Mouse (Mus musculus) right cerebral cortex, postnatal 4 days (tissue): ENCODE data around the gene Ano9.

ENCODE experiments used
- DNase-seq: peaks from one replicate; pipeline ENCODE4 v3.0.0-alpha.2; 2022

Ano9 gene

DNA sequence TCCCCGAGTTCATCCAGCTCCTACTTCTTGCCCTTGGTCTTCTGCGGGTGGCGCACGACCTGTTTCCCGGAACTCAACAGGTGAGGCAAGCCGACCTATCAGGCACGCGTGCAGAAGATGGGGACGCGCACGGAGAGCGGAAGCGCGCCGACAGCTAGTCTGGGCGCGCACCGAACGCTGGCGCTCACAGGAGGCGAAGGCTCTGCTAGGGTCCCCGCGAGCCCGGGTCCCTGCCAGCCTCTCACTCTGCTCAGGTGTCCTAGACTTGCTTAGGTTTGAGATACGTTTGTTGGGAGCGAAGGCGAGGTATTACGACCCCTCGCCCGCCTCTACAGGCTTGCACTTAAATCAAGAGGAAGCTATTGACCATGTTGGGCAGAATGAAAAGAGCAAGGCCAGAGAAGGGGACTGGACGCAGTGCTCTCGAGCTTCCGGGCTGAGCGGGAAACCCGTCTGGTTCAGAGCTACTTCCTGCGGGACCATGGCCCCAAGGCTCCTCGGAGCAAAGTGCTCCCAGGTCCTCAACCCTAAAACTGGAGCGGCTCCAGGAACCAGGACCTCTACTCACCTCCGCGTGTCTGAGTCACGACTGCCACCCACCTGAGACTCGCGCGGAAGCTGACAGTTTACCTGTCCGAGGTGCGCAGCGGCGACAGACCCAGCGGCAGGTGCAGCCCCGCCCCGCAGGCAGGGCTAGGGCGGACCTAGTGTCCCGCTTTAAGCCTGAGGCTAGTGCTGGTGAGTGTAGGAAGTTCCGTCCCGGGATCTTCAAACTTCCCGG lies 17.5 kb downstream of the Ano9 start, which contains the start of gene Sigirr:
Gene Sigirr (minus strand): TSS at position 662 of the 781 bp plus-strand sequence.
- DNase-seq, result peak; percentile 52

DNA sequence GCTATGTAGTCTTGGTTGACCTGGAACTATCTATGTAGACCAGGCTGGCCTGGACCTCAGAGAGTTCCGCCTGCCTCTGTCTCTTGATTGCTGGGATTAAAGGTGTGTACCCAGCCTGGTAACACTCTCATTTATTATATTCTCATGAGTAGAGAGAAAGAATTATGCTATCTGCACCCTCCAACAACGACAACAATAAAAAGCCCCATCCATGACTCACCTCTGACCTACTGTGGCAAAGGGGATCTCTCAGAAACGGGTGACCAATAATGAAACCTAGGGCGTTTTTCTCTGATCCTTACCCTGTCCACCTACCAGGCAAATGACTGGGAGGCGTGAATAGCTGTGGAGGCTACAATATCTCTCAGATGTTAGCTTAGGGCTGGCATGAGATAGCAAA lies 20.4 kb downstream of the Ano9 start:
- DNase-seq, result no peak

DNA sequence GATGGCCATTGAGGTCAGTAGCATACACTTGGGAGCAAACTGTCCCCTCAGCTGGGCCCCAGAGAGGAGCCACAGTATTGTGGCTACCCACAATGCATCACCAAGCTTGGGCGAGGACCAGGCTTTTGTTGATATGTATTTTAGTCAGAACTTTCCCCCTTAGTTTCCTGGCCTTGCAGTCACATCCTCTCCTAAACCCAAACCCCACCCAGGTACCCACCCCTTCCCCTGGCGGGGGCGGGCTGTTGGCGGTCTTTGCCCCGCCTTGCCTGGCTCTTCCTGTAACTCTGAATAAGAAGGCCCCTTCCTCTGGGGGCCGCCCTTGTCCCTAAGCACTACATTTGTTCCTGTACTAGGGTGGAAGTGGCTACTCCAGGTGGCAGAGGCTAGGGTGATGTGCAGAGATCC lies 21.0 kb downstream of the Ano9 start:
- DNase-seq, result no peak

DNA sequence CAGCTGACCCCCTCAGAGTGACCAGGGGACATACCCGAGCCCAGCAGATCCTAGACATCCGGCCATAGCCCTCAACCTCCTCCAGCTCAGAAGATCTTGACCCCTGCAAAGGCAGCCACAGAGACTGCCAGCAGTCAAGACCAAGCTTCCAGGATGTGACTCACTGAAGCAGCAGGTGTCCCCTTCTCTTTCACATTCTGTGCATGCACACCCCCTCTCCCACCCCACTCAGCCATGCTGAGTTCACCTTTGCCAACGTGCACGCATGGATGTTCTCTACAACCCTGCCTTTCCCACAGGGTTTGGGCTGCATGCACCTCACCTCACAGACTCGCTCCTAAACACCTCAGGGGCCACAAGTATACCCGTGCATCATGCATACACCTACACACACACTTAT lies 21.6 kb downstream of the Ano9 start:
- no peak for DNase-seq

DNA sequence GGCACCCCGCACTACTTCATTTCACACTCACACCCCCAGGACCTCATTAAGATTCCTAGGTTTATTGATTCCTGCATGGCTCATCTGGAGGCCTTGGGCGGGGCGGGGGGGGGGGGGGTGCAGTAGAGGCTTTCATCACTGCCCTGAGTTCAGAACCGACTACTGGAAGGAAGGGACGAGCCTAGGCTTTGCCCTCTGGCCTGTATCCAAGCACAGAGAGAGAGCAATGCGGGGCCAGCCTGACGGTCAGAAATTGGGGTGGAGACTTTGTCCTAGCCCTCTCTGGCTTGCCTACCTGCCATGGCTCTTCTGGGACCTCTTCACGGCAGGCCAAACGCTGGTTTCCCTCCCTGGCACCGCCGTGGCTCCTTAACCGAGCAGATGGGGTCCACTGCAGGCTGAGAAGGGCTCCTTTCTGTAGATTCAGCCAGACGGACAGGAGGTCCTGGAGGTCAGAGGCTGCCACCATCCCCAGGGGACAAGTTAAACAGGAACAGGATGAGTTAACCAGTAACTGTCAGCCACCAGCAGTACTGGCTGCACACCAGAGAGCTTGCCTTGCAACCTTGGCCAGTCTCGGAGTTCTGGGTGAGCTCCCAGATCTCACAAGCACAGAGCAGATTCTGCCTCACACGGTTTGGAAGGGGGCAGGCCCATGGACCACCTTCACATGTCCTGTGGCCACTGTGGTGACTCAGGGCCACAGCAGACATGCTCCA lies 23.0 kb downstream of the Ano9 start:
- DNase-seq, result no peak

DNA sequence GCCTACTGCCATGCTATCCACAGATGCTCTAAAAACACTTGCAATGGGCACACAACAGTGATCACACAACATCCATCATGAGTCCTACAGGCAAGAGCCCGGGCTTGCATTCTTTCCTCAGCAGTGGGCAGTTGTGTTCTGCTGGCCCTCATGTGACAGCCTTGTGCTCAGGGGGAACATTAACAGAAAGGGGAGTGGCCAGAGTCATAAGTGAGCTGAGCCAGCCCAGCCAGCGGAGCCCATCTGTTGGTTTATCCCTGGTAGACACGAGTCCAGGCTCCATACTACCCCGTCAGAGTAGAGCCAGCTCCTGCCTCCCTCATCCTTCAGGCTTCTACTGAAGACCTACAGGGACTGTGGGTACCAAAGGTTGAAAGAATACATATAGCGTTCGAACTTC lies 23.7 kb downstream of the Ano9 start:
- DNase-seq, result no peak

DNA sequence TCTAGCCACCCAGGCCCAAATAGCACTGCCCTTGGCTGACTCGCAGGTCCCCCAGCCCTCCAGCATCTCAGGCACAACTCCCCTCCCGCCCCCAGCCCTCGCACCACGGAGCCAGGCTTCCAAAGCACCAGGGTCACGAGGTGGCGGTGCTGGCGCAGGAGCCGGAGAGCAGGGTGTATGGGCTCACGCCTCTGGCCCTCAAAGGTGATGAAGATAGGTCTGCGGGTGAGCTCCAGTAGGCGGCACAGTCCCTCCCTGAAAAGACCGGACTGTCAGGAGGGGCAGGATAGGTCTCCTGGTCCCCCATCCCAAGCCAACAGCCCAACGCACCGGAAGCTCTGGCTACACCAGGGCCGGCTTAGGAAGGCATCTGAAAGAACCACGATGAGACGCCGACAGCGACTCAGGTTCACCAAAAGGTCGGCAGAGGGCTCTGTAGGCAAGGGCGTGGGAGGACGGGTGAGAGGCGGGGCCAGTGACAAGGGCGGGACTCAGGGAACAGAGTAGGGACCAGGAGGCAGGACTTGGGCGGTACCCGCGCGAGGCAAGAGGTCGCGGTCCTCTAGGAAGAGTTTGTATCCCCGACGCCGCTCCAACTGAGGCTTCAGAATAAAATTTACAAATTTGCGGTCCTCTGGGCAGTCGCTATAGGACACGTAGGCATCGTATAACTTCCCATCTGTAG lies 25.4 kb downstream of the Ano9 start:
- no peak for DNase-seq

DNA sequence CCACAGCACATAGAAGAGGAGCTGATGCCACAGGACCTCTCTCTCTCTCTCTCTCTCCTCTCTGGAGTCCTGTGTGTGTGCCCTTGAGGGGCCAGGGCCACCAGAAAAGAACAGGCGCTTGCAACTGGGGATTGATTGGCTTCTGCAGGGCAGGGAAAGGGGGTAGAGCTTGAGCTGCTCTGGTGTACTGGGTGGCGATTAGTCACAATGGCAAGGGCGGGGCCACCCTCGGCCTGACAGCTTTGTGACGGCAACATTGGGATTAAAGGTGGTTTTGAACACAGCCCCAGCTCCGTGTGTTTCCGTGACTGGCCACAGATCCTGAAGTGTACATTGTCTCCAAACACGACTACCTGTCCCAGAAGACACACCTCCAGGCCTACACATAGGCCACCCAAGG lies 27.4 kb downstream of the Ano9 start:
- no peak for DNase-seq

DNA sequence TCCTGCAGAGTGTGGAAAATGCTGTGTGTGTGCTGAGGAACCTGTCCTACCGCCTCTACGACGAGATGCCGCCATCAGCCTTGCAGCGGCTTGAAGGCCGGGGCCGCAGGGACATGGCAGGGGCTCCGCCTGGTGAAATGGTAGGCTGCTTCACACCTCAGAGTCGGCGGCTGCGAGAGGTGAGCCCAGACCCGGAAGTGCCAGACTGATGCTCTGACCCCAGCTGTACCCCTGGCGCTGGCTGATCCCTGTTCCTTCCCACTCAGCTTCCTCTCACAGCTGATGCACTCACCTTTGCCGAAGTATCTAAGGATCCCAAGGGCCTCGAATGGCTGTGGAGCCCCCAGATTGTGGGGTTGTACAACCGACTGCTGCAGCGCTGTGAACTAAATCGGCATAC lies 29.1 kb downstream of the Ano9 start:
- no peak for DNase-seq

DNA sequence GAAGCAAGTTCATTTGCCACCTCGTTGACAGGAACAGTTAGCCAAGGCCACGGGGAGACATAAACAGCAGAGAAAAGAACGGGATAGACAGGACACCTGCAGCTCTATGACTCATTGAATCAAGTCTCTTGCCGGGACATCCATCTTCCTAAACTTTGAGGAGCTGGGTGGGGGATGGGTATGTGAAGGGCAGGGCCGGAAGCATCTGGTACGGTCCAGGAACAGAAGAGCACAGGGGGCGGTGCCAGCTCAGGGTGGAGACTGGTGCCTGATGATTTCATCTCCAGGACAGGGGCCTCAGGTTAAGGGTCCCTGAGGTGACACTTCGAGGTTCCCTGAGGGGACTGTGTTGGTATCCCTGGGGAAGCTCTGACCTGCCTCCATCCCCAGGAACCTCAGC lies 29.7 kb downstream of the Ano9 start:
- no peak for DNase-seq

DNA sequence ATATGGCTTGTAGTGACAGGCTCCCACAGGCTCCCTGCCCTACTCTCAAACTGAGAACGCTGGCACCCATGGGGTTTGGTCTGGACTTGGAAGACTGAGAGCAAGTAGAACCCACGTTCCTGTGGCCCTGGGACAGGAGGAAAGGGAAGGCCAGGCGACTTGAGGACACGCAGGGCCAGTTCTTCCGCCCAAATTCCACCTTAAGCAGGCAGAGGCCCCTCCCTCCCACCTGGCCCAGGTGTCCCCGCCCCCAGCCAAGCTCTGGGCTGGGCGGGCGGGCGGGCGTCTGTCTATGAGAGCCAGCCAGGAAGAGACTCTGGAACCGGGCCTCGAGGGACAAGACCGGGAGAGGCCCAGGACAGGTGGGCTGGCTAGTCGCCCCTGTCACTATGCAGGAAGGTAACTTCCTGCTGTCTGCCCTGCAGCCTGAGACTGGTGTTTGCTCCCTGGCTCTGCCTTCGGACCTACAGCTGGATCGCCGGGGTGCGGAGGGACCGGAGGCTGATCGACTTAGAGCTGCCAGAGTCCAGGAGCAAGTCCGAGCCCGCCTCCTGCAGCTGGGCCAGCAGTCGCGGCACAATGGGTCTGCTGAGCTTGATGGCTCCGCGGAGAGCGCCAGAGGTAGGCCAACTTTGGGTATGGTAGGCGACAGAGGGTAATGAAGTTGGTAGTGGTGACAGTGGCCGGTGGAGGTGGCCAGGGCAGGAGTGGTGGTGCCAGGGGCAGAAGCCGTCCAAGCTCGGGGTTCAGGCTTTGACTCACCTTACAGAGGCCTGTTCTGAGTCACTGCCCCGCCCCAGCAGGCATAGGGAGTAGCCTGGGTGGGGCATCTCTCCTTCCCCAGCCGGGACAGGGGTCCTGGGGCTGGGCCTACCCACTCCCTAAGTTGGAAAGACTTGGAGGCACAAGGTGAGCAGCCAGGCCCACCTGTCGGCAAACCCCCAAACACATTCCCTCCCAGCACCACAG lies 37.8 kb downstream of the Ano9 start:
- no peak for DNase-seq

DNA sequence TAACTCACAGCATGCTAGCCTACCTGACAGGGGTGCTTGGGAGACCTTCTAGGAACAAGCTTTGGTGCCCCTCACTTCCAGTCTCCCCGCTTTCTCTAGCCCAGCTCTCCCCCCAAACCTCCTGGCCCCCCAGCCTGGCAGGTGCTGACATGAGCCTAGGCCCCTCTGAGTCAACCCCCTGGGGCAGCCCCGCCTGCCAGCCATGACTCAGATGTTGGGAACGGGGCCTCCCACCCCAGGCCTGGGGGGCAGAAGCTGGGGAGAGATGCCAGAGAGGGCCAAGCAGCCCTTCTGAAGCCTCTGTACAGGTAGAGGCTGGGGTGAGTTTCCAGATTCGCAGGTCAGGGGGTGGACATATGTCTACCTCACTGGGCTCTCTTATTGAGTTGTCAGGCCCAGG lies 38.7 kb downstream of the Ano9 start:
- DNase-seq, result no peak

DNA sequence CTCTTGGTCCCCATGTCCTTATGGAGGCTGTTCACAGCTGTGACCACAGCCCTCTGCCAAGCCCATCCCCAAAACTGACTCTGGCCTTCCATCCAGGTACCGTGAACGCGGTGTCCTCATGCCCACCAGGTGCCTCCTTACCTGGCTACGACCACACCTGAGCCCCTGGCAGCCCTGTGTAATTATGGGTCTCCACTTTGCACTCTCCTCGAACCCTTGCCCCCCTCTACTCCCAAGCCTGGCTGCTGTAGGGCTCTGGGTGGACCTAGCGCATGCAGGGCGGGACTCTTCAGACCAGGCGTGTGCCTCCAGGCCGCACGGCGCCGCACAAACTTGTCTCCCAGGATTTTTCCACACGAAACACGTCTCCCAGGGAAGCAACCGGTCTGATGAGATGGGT lies 39.8 kb downstream of the Ano9 start, which contains the start of gene Pkp3:
Gene Pkp3 (plus strand): TSS at position 378 of the 400 bp plus-strand sequence.
- DNase-seq, result no peak

DNA sequence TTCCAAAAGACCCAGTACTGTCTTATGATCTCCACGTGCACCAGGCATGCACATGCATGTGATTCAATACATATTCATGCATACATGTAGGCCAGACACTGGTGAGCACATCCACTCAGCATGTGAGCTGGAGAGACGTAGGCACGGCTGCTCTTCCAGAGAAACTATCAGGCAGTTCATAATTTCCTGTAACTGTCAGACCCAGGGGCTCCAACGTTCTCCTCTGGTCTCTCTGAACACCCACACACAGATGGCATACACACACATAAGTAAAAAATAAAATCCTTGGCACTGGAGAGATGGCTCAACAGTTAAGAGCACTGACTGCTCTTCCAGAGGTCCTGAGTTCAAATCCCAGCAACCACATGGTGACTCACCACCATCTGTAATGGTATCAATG lies 43.8 kb downstream of the Ano9 start:
- DNase-seq, result no peak

DNA sequence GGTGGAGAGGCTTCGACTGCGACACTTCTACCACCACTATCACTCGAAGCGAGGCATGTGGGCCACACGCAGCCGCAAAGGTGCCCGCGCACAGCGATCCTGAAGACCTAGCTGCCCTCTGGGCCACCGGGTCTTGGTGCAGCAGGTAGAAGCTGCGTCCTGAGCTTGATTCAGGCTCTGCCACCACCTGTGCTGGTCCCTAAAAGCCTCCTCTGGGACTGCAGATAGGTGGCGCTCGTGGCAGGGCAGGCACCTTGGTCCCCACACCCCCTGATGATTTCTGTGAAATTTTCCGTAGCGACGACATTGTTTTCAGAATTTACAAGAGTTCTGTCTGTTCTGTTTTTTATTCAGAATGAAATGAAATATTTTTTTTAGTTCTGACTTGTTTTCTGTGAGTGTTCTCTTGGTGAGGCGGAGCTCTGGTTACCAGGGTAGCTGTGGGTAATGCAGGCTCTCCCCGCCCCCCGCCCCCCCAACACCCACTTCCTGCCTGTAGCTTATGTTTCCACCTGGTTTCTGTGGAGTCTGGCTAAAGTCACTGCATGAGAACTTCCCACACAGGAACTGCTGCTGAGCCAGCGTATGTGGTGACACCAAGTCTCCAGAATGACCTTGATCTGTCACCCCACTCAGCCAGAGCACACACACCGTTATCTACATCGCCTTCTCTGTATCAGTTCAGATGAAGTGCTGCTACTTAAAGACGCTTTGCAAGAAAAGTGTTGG lies 45.4 kb downstream of the Ano9 start:
- DNase-seq, result no peak

DNA sequence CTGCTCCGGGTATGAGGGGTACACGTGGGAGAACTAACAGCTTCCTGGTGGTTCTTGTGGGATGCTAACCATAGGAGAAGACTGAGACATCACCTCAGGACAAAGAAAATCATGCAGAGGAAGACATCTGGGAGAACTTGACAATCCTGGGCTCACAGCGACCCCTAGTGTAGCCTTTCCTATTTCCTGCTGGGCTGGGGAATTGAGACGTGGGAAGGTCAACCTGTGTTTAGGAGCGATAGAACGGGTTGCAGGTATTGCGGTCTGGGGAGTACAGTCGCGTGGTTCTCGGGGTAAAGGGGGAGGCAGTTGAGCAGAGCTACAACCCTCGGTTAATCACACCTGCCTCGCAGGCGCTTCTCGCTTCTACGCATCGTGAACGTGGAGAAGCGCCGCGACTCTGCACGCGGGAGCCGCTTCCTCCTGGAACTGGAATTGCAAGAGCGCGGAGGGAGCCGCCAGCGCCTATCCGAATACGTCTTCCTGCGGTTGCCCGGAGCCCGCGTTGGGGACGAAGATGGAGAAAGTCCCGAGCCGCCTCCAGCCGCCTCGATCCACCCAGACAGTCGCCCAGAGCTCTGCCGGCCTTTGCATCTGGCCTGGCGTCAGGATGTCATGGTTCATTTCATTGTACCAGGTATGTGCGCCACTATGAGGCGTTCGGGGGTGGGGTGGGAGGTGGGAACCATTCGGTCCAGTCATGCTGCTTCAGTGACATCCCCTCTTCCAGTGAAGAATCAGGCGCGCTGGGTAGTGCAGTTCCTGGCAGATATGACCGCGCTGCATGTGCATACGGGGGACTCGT lies 47.3 kb downstream of the Ano9 start:
- DNase-seq, result peak; percentile 83

DNA sequence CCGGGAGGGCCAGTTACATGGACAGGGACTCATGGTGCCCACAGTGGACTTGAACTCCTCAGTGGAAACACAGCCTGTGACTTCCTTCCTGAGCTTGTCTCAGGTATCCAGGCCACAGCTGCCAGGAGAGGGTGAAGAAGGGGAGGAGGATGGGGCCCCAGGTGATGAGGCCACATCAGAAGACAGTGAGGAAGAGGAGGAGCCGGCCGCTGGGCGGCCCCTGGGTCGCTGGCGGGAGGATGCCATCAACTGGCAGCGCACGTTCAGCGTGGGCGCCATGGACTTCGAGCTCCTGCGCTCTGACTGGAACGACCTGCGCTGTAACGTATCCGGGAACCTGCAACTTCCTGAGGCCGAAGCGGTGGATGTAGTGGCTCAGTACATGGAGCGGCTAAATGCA lies 49.3 kb downstream of the Ano9 start:
- no peak for DNase-seq

DNA sequence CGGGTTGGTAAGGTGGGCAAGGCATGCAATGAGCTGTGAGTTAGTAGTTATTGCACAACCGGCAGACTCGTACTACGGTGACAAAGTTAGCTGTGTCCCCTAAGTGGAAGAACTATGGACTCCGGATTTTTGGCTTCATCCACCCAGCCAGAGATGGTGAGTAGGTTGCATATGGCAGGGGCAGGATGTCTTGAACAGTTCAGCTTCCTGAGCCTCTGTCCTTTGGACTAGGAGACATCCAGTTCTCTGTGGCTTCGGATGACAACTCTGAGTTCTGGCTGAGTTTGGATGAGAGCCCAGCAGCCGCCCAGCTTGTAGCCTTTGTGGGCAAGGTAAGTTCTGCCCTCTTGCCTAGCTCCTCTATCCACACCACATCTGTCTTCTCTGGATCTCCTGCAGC lies 53.0 kb downstream of the Ano9 start:
- no peak for DNase-seq

DNA sequence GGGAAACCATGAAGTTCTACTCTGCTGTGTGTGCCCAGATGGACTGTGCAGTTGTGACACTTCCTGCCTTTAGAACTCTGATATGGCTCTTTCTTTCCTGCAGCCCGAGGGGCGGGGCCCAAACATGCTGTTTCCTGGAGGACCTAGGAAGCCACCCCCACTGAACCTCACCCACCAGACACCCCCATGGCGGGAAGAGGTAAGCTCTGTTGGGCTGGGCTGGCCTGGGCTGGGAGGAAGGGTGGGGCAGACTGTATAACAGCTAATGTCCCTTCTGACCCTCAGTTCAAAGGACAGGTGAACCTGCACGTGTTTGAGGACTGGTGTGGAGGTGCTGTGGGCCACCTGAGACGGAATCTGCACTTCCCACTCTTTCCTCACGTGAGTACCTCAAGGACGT lies 53.4 kb downstream of the Ano9 start:
- no peak for DNase-seq

DNA sequence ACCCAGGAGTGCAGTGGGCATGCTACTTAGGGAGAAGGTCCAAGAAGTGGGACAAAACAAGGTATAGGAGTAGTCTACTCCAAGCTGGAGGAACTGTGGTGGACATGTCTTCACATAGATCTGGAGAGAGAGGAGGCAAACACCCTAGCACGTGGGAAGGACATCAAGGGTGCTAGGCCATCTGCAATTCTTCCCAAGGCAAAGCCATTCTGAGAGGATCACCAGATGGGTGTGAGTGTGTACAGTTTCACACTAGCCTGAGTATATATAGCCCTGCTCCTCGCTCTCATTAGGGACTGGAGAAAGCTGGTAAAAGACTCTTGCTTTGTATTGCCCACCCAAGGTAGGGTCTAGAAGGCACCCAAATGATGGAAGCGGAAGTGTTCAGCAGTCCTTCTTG lies 54.3 kb downstream of the Ano9 start:
- no peak for DNase-seq

DNA sequence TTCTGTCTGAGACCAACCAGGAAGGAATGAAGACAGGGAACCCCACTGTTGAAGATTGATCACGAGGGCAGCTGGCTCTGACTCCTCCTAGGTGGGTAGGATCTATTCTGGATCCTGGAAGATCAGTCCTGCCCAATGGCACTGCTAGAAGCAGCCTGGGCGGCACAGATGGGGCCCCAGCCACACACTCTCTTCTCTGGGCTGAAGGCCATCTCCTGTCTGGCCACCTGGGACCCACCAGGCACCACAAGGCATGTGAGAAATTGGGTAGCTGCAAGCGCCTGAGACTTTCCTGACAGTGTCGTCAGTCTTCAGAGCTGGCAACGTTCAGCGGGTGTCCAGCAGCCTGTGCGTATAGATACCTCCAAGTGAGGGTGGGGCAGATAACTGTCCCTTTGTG lies 55.1 kb downstream of the Ano9 start:
- DNase-seq, result no peak
